Mouse (Mus musculus): ENCODE results near the gene Tgfa.

DNA sequence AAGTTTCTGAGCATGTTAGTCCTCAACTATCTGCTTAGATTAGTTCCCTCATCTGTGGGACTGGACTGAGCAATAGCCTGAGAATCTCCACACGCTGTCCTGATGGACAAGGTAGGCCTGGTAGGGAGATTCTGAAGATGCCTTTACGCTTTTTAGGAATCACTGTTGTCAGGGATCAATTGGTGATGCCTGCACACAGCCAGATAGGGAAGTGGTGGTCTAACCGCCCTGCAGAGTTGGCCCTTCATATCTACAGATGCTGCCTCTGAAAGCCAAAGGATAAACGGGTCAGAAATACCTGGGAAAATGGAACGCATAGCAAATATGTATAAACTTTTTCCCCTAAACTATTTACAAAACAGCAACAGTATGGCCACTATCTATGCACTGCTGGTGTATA is 37.3 kb downstream of the Tgfa start:
- no peak for TF ChIP-seq CTCF (IDR thresholded peaks at IDR 0.05; ENCODE audit: low read depth)
- TF ChIP-seq EP300 (IDR thresholded peaks at IDR 0.05; ENCODE audit: low read depth): no peak
